Mouse (Mus musculus): ENCODE data around the gene Dennd1b. TPM values are rescaled to one million over a fixed set of nuclear protein-coding genes. Genes with fewer than 3 reads are reported as not detected.

Gene Dennd1b
- polyA plus RNA-seq, 1 experiment from 2014 or later, result 7.4 TPM

DNA sequence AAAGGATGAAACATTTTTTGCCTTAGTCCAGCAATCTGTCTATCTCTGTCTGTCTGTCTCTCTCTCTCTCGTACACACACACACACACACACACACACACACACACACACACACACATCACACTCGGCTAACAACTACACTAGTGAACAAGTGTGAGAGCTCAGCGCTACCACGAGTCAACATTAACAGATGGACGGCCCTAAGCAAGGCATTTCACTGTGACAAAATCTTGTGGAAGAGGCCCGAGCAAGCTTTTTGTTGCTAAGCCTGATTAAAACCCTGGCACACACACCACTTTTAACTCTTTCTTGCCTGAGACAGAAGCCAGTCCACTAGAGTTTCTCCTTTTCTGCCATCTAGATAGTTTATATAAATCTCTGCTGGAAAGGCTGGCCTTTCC is 190.3 kb downstream of the Dennd1b start:
- Histone ChIP-seq H3K4me2 (no peak overlapping the region), H3K4me3 (no peak overlapping the region), H3K27me3 (no peaks in the 10 kb centered on the region), H3K27ac (no peak overlapping the region), H3K9ac (no peak overlapping the region), H3K9me3 (no peaks in the 10 kb centered on the region), H3K4me1 (no peaks in the 10 kb centered on the region), H3K36me3 (no peaks in the 10 kb centered on the region)
- no peak; the same call in 1 of the 2 replicates for ATAC-seq (ENCODE audit: insufficient number of reproducible peaks, insufficient read depth, low FRiP score, low TSS enrichment, low read depth)
- 51% methylated on average over 6 of the region's 6 CpGs for WGBS

- Histone ChIP-seq H3K9ac (no peak overlapping the region), H3K36me3 (no peaks in the 10 kb centered on the region), H3K27me3 (no peaks in the 10 kb centered on the region), H3K4me3 (no peak overlapping the region), H3K27ac (no peak overlapping the region), H3K9me3 (no peaks in the 10 kb centered on the region), H3K4me2 (no peak overlapping the region), H3K4me1 (no peaks in the 10 kb centered on the region)
- ATAC-seq (ENCODE audit: insufficient number of reproducible peaks, insufficient read depth, low FRiP score, low TSS enrichment, low read depth), result no peak
- 21% methylated on average over 3 of the region's 3 CpGs for WGBS
Measured at GRCm38 (mm10) chr1:139156397-139156796, 193.2 kb downstream of the Dennd1b start.

DNA sequence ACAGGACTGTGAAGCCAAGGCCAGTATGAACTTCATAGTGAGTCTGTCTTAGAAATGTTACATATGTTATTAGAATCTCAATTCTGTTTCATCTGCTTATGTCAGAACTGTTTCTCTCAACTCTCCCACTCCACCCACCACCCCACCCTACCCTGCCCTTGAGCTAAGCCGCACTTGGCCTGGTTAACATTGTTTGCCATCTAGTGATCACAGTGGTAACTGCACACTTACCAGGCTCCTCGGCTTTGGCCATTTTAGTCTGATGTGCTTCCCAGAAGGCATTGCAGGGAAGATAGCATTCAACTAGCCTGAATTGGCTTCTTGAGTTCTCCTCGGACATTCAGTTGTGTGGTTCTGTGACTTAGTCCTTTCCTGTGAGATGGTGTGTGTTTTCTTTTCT is 198.4 kb downstream of the Dennd1b start:
- Histone ChIP-seq H3K27me3 (no peaks in the 10 kb centered on the region), H3K4me1 (no peaks in the 10 kb centered on the region), H3K9me3 (no peaks in the 10 kb centered on the region), H3K27ac (no peak overlapping the region), H3K36me3 (no peaks in the 10 kb centered on the region), H3K4me2 (no peak overlapping the region), H3K9ac (no peak overlapping the region), H3K4me3 (no peak overlapping the region)
- ATAC-seq (ENCODE audit: insufficient number of reproducible peaks, insufficient read depth, low FRiP score, low TSS enrichment, low read depth), result no peak
- 54% methylated on average over 3 of the region's 3 CpGs for WGBS

GRCm38 (mm10) chr1:139162814-139163213 is 199.6 kb downstream of the Dennd1b start:
- no peak overlapping the region for H3K4me3 ChIP-seq
- ATAC-seq (ENCODE audit: insufficient number of reproducible peaks, insufficient read depth, low FRiP score, low TSS enrichment, low read depth), result no peak
- no peak overlapping the region for H3K4me2 ChIP-seq
- no peak overlapping the region for H3K27ac ChIP-seq
- H3K27me3 ChIP-seq, result no peaks in the 10 kb centered on the region
- no peaks in the 10 kb centered on the region for H3K4me1 ChIP-seq
- 30% methylated on average over 5 of the region's 5 CpGs for whole genome bisulfite sequencing
- no peaks in the 10 kb centered on the region for H3K9me3 ChIP-seq
- H3K36me3 ChIP-seq, result no peaks in the 10 kb centered on the region
- no peak overlapping the region for H3K9ac ChIP-seq

- no peak overlapping the region for H3K4me2 ChIP-seq
- no peak overlapping the region for H3K27ac ChIP-seq
- ATAC-seq (ENCODE audit: insufficient number of reproducible peaks, insufficient read depth, low FRiP score, low TSS enrichment, low read depth), result no peak
- no peaks in the 10 kb centered on the region for H3K27me3 ChIP-seq
- H3K4me3 ChIP-seq, result no peak overlapping the region
- 73% methylated on average over 3 of the region's 3 CpGs for WGBS
- H3K36me3 ChIP-seq, result peaks cover 11% of the 10 kb centered on the region
- H3K4me1 ChIP-seq, result no peaks in the 10 kb centered on the region
- H3K9me3 ChIP-seq, result no peaks in the 10 kb centered on the region
- H3K9ac ChIP-seq, result no peak overlapping the region
Measured at GRCm38 (mm10) chr1:139174058-139174832, 211.0 kb downstream of the Dennd1b start.

GRCm38 (mm10) chr1:139179707-139180106 is 216.5 kb downstream of the Dennd1b start:
- ATAC-seq (ENCODE audit: insufficient number of reproducible peaks, insufficient read depth, low FRiP score, low TSS enrichment, low read depth), result no peak
- Histone ChIP-seq H3K9ac (no peak overlapping the region), H3K4me2 (no peak overlapping the region), H3K9me3 (no peaks in the 10 kb centered on the region), H3K27ac (no peak overlapping the region), H3K36me3 (no peaks in the 10 kb centered on the region), H3K4me3 (no peak overlapping the region), H3K27me3 (no peaks in the 10 kb centered on the region), H3K4me1 (no peaks in the 10 kb centered on the region)
- 72% methylated on average over 1 of the region's 1 CpGs for WGBS

DNA sequence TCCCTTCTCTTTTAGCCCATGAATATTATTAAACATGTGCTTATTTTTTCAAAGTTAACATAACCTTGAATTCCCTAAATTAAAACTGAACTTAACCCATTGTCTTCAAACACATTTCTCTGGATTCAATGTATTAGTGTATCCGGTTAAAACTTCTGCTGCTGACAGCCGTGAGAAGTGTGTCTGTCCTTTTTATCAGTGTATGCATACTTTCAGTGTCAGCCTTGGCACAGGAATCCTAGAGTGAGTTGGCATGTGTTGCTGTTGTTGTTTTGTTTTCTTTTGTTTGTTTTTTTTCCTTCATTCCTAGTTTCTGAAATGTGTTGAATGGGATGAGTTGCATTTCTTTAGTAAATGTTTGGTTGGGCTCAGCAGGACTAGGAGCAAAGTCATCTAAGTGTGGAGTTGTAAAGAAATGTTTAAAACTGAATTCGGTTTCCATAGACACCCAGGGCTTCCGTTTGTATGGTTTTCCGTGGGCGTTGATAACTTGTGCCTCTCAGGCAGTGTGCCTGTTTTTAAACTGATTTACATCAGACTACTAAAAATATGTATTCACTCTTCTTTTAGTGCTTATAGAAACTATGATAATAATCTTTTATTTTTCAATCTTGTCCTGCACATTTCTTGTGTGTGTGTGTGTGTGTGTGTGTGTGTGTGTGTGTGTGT is 217.4 kb downstream of the Dennd1b start:
- Histone ChIP-seq H3K4me2 (no peak overlapping the region), H3K9me3 (no peaks in the 10 kb centered on the region), H3K27ac (no peak overlapping the region), H3K4me3 (no peak overlapping the region), H3K9ac (no peak overlapping the region), H3K36me3 (no peaks in the 10 kb centered on the region), H3K27me3 (no peaks in the 10 kb centered on the region), H3K4me1 (no peaks in the 10 kb centered on the region)
- no peak for ATAC-seq (ENCODE audit: insufficient number of reproducible peaks, insufficient read depth, low FRiP score, low TSS enrichment, low read depth)
- WGBS, result 72% methylated on average over 6 of the region's 6 CpGs

GRCm38 (mm10) chr1:139192635-139193034 is 229.4 kb downstream of the Dennd1b start:
- 24% methylated on average over 3 of the region's 3 CpGs for WGBS
- no peak for ATAC-seq (ENCODE audit: insufficient number of reproducible peaks, insufficient read depth, low FRiP score, low TSS enrichment, low read depth)
- peaks cover 11% of the 10 kb centered on the region; the same call in 1 of the 2 replicates for H3K4me1 ChIP-seq
- no peaks in the 10 kb centered on the region for H3K36me3 ChIP-seq
- H3K4me3 ChIP-seq, result no peak overlapping the region
- H3K27ac ChIP-seq, result no peak overlapping the region
- H3K4me2 ChIP-seq, result no peak overlapping the region
- no peak overlapping the region for H3K9ac ChIP-seq
- no peaks in the 10 kb centered on the region for H3K9me3 ChIP-seq
- no peaks in the 10 kb centered on the region for H3K27me3 ChIP-seq

- H3K27me3 ChIP-seq, result no peaks in the 10 kb centered on the region
- H3K4me2 ChIP-seq, result no peak overlapping the region
- H3K4me3 ChIP-seq, result no peak overlapping the region
- no peak overlapping the region for H3K9ac ChIP-seq
- peaks cover 11% of the 10 kb centered on the region; the same call in 1 of the 2 replicates for H3K4me1 ChIP-seq
- H3K36me3 ChIP-seq, result no peaks in the 10 kb centered on the region
- no peaks in the 10 kb centered on the region for H3K9me3 ChIP-seq
- ATAC-seq (ENCODE audit: insufficient number of reproducible peaks, insufficient read depth, low FRiP score, low TSS enrichment, low read depth), result no peak
- WGBS, result 16% methylated on average over 2 of the region's 2 CpGs
- H3K27ac ChIP-seq, result no peak overlapping the region
Measured at GRCm38 (mm10) chr1:139194011-139194410, 230.8 kb downstream of the Dennd1b start.

DNA sequence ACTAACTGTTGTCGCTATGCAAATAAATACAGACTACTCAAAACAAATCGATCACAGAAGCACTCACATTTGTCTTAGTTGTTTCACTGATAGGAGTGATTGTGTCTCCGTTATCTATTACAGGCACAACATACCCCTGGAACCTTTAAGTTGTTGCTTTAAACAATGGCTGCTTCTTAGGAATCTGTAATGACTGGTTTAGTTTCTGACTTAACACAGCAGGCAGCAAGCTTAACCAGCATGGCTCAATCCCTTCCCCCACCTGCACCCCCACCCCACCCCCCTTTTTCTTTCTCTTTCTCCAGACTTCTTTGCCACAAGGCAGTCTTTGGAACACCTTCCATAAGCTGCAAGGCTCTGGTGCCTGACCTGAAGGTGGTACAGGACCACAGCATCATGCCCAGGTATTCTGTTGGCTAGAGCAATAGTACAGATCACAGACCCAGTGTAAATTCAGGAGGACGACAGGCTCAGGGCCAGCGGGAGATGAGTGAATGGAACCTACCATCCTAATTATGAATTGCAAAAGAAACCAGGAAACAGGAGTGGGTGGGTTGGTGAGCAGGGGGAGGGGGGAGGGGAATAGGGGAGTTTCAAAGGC is 231.3 kb downstream of the Dennd1b start:
- peaks cover 11% of the 10 kb centered on the region; the same call in 1 of the 2 replicates for H3K4me1 ChIP-seq

GRCm38 (mm10) chr1:139203026-139203425 is 239.8 kb downstream of the Dennd1b start:
- no peak overlapping the region for H3K27ac ChIP-seq
- no peaks in the 10 kb centered on the region for H3K36me3 ChIP-seq
- no peaks in the 10 kb centered on the region for H3K27me3 ChIP-seq
- no peak for ATAC-seq (ENCODE audit: insufficient number of reproducible peaks, insufficient read depth, low FRiP score, low TSS enrichment, low read depth)
- H3K4me3 ChIP-seq, result no peak overlapping the region
- H3K4me1 ChIP-seq, result 0 out of 2 replicates have a peak, but pooled peaks cover 3% of the 10 kb centered on the region
- 75% methylated on average over 5 of the region's 5 CpGs for WGBS
- no peak overlapping the region for H3K9ac ChIP-seq
- no peaks in the 10 kb centered on the region for H3K9me3 ChIP-seq
- H3K4me2 ChIP-seq, result no peak overlapping the region

More for the DNA sequence above, 231.3 kb downstream of the Dennd1b start:
- Histone ChIP-seq H3K9ac (no peak overlapping the region), H3K9me3 (no peaks in the 10 kb centered on the region), H3K27me3 (no peaks in the 10 kb centered on the region), H3K27ac (no peak overlapping the region), H3K4me2 (no peak overlapping the region), H3K36me3 (no peaks in the 10 kb centered on the region), H3K4me3 (no peak overlapping the region)
- 8% methylated on average over 5 of the region's 5 CpGs for WGBS
- ATAC-seq (ENCODE audit: insufficient number of reproducible peaks, insufficient read depth, low FRiP score, low TSS enrichment, low read depth), result no peak

- Histone ChIP-seq H3K27ac (no peak overlapping the region), H3K36me3 (no peaks in the 10 kb centered on the region), H3K4me1 (0 out of 2 replicates have a peak, but pooled peaks cover 12% of the 10 kb centered on the region), H3K9me3 (no peaks in the 10 kb centered on the region), H3K4me3 (no peak overlapping the region), H3K9ac (no peak overlapping the region), H3K4me2 (no peak overlapping the region), H3K27me3 (no peaks in the 10 kb centered on the region)
- WGBS, result 69% methylated on average over 4 of the region's 4 CpGs
- ATAC-seq (ENCODE audit: insufficient number of reproducible peaks, insufficient read depth, low FRiP score, low TSS enrichment, low read depth), result no peak
Measured at GRCm38 (mm10) chr1:139206259-139206658, 243.0 kb downstream of the Dennd1b start.
